Comparison of ENCODE assay signal across 9 mouse cellular contexts in genomic region chr4:59439960-59440359, GRCm38 (mm10). TPM values are rescaled to one million over a fixed set of nuclear protein-coding genes. Genes with fewer than 3 reads are reported as not detected.
DNase-seq lines count a peak whose midpoint lies in the region; ATAC-seq and TF ChIP-seq lines count a peak whose summit lies in the region.
"Had no signal": no experiment of that assay in that cellular context is flagged by ENCODE, and none has a peak within 500 bp of the region (broad histone marks: within the 10 kb centered on the region; RNA-seq: fewer than 3 reads in every experiment).

No protein-coding gene starts in this region.

- no peak overlapping the region for H3K9ac ChIP-seq in kidney, embryonic 15.5 days
- H3K9ac ChIP-seq in hindbrain, postnatal 0 days (replicated peaks; ENCODE audit: low read length): no peak overlapping the region
- H3K9ac ChIP-seq: midbrain, embryonic 15.5 days had no signal

- H3K4me1 ChIP-seq in kidney, embryonic 15.5 days: peaks cover 20% of the 10 kb centered on the region
- peaks cover 44% of the 10 kb centered on the region for H3K4me1 ChIP-seq in bone marrow macrophage, adult 2 months (ENCODE audit: control insufficient read depth, insufficient read depth, low read length)
- H3K4me1 ChIP-seq in hindbrain, postnatal 0 days (ENCODE audit: insufficient read depth, low read length): no peaks in the 10 kb centered on the region

- H3K27ac ChIP-seq in kidney, embryonic 15.5 days: no peak overlapping the region
- H3K27ac ChIP-seq in bone marrow macrophage, adult 2 months (ENCODE audit: insufficient read depth, low read depth, low read length): peak overlapping the region; percentile 97
- H3K27ac ChIP-seq in hindbrain, postnatal 0 days: no peak overlapping the region
- H3K27ac ChIP-seq: midbrain, embryonic 15.5 days had no signal

- 56% methylated on average over 2 of the region's 2 CpGs for WGBS in kidney, embryonic 15.5 days
- WGBS in hindbrain, postnatal 0 days: 64% methylated on average over 2 of the region's 2 CpGs

- no peak for ATAC-seq in kidney, embryonic 15.5 days (replicated peaks; ENCODE audit: low FRiP score)
- no peak for ATAC-seq in hindbrain, postnatal 0 days
- no peak for ATAC-seq in CD4-positive, CD25-positive, alpha-beta regulatory T cell, adult 4 months
- ATAC-seq: midbrain, embryonic 15.5 days had no signal

- H3K36me3 ChIP-seq in kidney, embryonic 15.5 days: no peaks in the 10 kb centered on the region
- H3K36me3 ChIP-seq in hindbrain, postnatal 0 days (ENCODE audit: insufficient read depth, low read length): no peaks in the 10 kb centered on the region
- H3K36me3 ChIP-seq: midbrain, embryonic 15.5 days had no signal

- H3K27me3 ChIP-seq in kidney, embryonic 15.5 days: peaks cover 7% of the 10 kb centered on the region; the same call in 1 of the 2 replicates
- peaks cover 10% of the 10 kb centered on the region; the same call in 1 of the 2 replicates for H3K27me3 ChIP-seq in hindbrain, postnatal 0 days (ENCODE audit: insufficient read depth, low read length)

- DNase-seq in kidney, adult 11 months: peak; percentile 65
- peak; percentile 40 to 81 for DNase-seq in kidney, postnatal 25 days
- peak; percentile 51 to 67 for DNase-seq in monocyte, adult 2 months (ENCODE audit: low read depth in 1 of 2, low spot score in 2 of 2)
- DNase-seq in layer of hippocampus, postnatal 10 days (ENCODE audit: low spot score in 2 of 2): no peak
- no peak for DNase-seq in hindbrain, postnatal 0 days (ENCODE audit: low spot score)

- no peak for TF ChIP-seq POLR2A in bone marrow macrophage, adult 2 months (IDR thresholded peaks at IDR 0.05; ENCODE audit: borderline replicate concordance, low read depth, low read length)

- H3K4me3 ChIP-seq in kidney, embryonic 15.5 days (replicated peaks): no peak overlapping the region
- peak overlapping the region; percentile 40 for H3K4me3 ChIP-seq in bone marrow macrophage, adult 2 months (ENCODE audit: insufficient read depth, low read length)
- H3K4me3 ChIP-seq in hindbrain, postnatal 0 days (ENCODE audit: low read length): no peak overlapping the region
- H3K4me3 ChIP-seq: midbrain, embryonic 15.5 days had no signal

- no peak overlapping the region for H3K4me2 ChIP-seq in kidney, embryonic 15.5 days
- H3K4me2 ChIP-seq in hindbrain, postnatal 0 days (ENCODE audit: low read depth, low read length): no peak overlapping the region
- H3K4me2 ChIP-seq: midbrain, embryonic 15.5 days had no signal

- H3K9me3 ChIP-seq in kidney, embryonic 15.5 days (replicated peaks): no peaks in the 10 kb centered on the region
- H3K9me3 ChIP-seq in hindbrain, postnatal 0 days (ENCODE audit: low read length): peaks cover 3% of the 10 kb centered on the region; the same call in 1 of the 2 replicates
- H3K9me3 ChIP-seq: midbrain, embryonic 15.5 days had no signal

- no peak for TF ChIP-seq CTCF in bone marrow macrophage, adult 2 months (IDR thresholded peaks at IDR 0.05; ENCODE audit: low read depth, low read length)
- TF ChIP-seq CTCF in hindbrain, postnatal 0 days (IDR thresholded peaks at IDR 0.05; ENCODE audit: low read depth): no peak

RNA-seq across cellular contexts. Expression of gene Susd1, which starts 1.5 kb away (rescaled TPM):
- polyA plus RNA-seq in kidney, embryonic 15.5 days (2015; fragmentation: Nextera tagmentation; extraction: Ambion mirVana): 10.1 and 10.2 TPM in 2 replicates
- polyA plus RNA-seq in bone marrow macrophage, adult 2 months (2012; ENCODE audit: insufficient read depth, insufficient read length, missing spikeins): 12.2 and 18.1 TPM in 2 replicates
- total RNA-seq in layer of hippocampus, postnatal 10 days (2021): 1 to 10 TPM; 8.2 to 9.0 TPM
- 9.4 and 10.8 TPM in 2 replicates for total RNA-seq in hindbrain, postnatal 0 days (2014; rRNA removed)
- 2.2 and 2.7 TPM in 2 replicates for polyA plus RNA-seq in hindbrain, postnatal 0 days (2015; fragmentation: Nextera tagmentation; extraction: Ambion mirVana)
- polyA plus RNA-seq in CD4-positive, CD25-positive, alpha-beta regulatory T cell, adult 4 months (2017; shearing (Covaris generic)): 1 to 10 TPM in 1 of 2 experiments, under 1 TPM in 1; 0.99 to 3.2 TPM

Comparison
In these comparisons a context has a peak if more than half of its experiments do, and no peak if none do; other contexts are left out.
1. DNase-seq: peak in kidney, adult 11 months (single experiment), kidney, postnatal 25 days (2 of 2) and monocyte, adult 2 months (2 of 2); none in layer of hippocampus, postnatal 10 days (0 of 2) and hindbrain, postnatal 0 days (single experiment).